Mouse (Mus musculus) myocyte (in vitro differentiated cells): ENCODE measurements around the gene Psmb10.

Source experiments
- MAX ChIP-seq: IDR thresholded peaks from one replicate; pipeline ENCODE4 v1.6.1; 2011; ENCODE audit warnings: low read depth, mild to moderate bottlenecking, control low read depth
- MYOD1 ChIP-seq, 3 experiments: IDR thresholded peaks; one replicate each; pipeline ENCODE4 v1.6.1; 2011; ENCODE audit warnings: control low read depth in 2 of 3, low read depth in 2 of 3, mild to moderate bottlenecking in 2 of 3, moderate library complexity in 1 of 3; ENCODE audit not compliant: insufficient read length in 2 of 3, control insufficient read depth in 1 of 3
- POLR2A ChIP-seq: IDR thresholded peaks from one replicate; pipeline ENCODE4 v1.6.1; 2011; ENCODE audit warnings: low read depth, mild to moderate bottlenecking, control low read depth, moderate library complexity; ENCODE audit not compliant: insufficient read length
- REST ChIP-seq: IDR thresholded peaks from one replicate; pipeline ENCODE4 v1.6.1; 2011; ENCODE audit warnings: mild to moderate bottlenecking, control low read depth, moderate library complexity; ENCODE audit not compliant: insufficient read depth, insufficient read length
- TCF3 ChIP-seq: IDR thresholded peaks from one replicate; pipeline ENCODE4 v1.6.1; 2011; ENCODE audit warnings: low read depth, control low read depth; ENCODE audit not compliant: insufficient read length
- USF1 ChIP-seq: IDR thresholded peaks from one replicate; pipeline ENCODE4 v1.6.1; 2011; ENCODE audit warnings: low read depth, mild to moderate bottlenecking, control low read depth, moderate library complexity

GRCm38 (mm10) chr8:105949350-105949749, 11.1 kb upstream of the Psmb10 start:
- no peak for TF ChIP-seq MYOD1 (IDR thresholded peaks at IDR 0.05; ENCODE audit: control insufficient read depth in 1 of 3, insufficient read length in 2 of 3, low read depth in 2 of 3)
- TF ChIP-seq MAX = no peak
- no peak for TF ChIP-seq POLR2A
- no peak for TF ChIP-seq REST
- TF ChIP-seq USF1 = no peak
- TF ChIP-seq TCF3 = no peak
